Mouse (Mus musculus) adipocyte (in vitro differentiated cells): ENCODE measurements around the gene Fkbp9.
A peak's percentile ranks its signal among the peaks of the same experiment; 100 is the strongest.

ENCODE experiments used
- DNase-seq: peaks from one replicate; pipeline ENCODE4 v3.0.0-alpha.2; 2016; ENCODE audit warnings: low spot score

The Fkbp9 gene

GRCm38 (mm10) chr6:56905486-56905885 is 73.6 kb downstream of the Fkbp9 start:
- DNase-seq = no peak

DNA sequence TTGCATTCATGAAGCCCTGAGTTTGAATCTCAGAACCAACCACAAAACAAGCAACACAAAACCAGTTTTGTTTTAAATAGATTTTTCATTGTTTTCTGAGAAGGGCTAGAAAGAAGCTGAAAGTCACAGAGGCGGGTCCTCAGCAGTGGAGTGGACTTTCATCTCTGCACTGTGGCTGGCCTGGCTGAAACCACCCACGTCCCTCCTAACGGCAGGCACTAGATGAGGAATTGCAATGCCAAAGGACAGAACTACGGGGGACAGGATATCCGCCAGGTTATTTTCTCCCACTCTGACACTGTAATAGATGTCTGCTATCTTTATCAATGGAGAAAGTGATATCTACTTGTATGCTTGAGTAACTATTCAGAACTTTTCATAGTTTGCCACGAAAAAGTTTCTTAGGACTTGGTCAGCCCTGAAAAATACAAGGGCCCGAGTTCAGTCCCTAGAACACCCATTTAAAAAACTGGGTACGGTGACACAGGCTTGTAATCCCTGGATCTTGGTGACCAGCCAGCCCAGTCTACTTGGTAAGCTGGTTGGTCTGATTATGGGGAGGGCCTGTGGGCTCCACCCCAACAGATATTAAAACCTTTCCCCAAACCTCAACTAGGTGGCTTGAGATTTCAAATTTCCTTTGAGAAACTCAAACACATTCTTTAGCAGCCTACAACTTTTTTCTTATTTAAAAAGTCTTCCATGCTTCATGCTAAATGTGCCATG is 74.4 kb downstream of the Fkbp9 start:
- DNase-seq = no peak

DNA sequence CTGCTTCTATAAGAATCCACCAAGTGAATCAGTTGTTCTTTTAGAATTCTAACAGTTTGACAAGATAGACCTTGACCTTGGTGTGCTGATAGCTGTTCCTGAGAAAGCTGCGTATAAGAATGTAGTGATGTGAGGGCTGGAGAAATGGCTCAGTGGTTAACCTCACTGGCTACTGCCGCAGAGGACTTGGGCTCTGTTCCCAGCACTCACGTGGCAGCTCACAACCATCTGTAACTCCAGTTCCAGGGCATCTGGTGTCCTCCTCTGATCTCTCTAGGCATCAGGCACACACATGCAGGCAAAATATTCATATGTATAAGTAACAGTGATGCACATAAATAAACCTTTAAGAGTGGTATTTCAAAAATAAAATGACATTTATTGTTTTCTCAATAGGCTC is 76.1 kb downstream of the Fkbp9 start:
- no peak for DNase-seq

DNA sequence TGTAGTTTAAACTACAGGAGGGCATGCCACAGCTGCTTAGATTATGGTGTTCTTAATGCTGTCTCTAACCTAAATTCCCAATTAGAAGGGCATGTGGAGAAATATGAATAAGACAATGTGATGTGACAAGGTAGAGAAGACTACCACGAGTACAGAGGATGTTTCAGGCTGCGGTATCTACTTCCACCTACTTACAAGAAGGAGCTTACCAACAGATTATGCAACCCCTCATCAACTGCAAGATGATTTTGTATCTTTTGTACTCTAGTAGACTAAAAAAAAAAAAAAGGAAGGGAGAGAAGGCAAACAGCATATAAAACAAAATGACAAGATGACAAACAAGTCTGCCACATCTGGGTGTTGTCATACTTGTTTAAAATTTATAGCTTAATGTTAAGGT is 76.5 kb downstream of the Fkbp9 start:
- DNase-seq = no peak

GRCm38 (mm10) chr6:56908912-56909311 is 77.1 kb downstream of the Fkbp9 start:
- DNase-seq = peak; percentile 83

DNA sequence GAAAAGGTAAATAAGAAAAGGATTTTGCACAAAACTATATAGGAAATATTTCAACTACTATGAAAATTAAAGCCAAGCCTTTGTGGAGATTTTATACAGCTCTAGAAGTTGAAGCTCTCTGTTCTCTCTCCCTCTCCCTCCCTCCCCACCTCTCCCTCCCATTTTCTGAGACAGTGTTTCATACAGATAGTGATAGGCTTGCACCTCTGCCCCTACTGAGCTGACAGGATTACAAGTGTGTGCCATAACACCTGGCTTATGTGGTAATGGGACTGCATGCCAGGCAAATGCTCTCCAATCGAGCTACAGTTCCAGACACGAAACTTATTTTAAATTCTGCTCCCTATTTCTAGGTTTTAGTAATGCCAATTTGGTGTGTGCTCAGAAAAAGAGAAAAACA is 79.1 kb downstream of the Fkbp9 start:
- no peak for DNase-seq

DNA sequence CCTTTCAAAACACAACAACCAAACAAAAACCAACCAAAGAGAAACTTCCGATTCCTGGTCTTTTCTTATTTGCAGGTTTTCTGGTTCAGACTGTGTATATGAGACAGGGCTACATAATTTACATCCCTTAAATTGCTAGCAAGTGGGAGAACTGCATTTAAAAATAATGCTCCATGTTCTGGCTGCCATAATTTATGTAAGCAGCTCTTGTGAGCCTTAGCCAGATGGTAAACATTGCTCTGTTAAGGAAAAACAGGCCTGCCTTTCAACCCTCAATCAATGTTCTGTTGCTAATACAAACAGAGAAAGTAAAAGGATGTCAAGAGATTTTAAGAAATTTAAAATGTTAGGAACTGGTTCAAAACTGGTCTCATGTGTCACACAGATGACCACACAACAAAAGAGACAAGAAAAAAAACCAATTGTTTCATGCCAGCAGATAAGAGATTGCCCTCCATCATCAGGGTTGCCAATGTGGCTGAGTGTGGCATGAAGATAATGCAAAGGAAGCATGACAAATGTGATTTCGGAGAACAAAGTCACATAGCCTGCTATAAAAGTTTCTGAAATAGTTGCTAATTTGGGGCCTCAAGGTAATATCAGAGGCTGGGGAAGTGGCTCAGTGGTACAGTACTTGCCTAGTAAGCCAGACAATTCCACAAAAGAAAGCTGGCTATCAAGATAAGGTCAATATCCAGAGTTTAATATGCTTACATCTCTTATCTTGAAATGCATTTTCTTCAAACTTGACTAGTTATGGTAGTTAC is 81.4 kb downstream of the Fkbp9 start:
- DNase-seq = no peak

DNA sequence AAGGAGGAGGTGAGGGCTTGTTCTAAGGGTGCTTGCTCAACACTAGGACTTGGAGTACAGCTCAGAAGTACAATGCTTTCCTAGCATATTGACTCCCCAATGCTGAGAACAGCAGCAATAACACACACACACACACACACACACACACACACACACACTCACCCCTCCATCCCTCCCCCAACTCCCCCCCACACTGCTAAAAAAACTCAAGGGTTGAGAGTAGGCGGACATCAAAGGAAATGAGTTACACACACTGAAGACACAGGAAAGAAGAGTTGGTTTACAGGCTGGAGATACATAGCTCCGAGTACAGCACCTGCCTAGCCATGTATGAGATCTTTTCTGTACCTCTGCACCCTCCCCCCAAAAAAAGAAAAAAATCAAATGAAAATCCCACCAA is 84.4 kb downstream of the Fkbp9 start:
- DNase-seq = no peak

- DNase-seq = no peak
Measured at GRCm38 (mm10) chr6:56917578-56918368, 85.9 kb downstream of the Fkbp9 start.

DNA sequence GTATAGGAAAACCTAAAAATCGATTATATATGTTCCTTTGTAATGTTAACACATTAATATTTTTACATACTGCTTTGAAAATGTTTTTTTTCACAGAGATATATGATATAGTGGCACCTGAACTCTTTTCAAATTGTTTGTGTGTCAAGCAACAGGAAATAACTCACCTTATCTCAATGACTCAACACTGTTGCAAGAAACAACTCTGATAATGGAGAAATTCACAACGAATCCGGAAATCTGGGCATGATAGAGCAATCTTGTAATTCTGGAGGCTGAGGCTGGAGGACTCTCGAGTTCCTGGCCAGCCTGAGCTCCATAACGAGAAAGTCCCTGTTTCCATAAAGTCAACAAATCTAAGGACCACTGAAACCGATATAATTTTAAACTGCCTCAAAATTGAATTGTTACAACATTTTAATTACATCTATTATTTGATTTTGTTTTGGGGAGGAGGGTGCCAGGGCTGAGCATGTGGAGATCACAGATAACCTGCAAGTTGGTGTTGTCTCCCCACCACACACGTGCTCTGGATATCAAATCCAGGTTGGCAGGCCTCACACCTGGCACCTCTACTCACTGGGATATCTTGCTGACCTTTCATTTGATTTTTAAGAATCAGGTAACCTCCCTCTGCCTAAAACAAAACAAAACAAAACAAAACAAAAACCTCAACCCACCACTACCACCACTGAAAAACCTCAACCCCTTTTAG is 87.6 kb downstream of the Fkbp9 start:
- DNase-seq = no peak

DNA sequence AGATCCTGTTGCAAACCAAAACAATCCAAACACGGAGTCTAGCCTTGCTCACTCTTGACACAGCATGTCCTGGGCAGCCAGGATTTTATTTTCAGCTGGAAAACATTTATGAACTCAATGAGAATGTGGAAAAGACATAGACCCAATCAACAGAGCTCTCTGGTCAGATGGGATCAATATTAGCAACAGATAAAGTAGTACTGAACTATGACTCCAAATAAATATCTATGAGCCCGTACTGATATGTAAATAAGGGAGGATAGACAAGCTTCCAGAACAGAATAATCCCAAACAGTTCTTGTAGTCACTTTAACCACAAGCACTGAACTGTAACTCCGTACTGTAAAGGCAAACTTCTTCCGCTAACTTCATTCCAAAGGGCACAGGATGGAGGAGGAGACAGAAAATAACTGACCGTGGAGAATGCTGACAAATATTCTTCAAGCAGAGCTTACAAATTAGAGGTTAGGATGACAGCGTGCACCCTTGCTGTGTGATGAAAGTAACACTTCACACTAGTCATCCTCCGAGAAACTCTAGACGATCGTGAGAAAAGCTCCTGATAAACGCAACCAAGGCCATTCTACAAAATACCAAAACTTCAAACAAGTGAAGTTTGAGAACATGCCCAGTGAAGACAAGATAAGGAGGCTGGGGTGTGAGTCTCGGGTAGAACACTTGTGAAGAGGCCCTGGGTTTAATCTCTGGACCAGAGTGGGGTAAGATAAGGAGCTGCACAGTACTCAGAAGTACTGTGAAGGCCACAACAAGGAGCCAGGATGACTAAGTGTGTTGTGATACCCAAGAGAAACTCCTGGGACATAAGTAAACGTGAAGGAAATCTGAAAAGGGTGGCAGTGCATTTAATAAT is 88.6 kb downstream of the Fkbp9 start:
- no peak for DNase-seq

DNA sequence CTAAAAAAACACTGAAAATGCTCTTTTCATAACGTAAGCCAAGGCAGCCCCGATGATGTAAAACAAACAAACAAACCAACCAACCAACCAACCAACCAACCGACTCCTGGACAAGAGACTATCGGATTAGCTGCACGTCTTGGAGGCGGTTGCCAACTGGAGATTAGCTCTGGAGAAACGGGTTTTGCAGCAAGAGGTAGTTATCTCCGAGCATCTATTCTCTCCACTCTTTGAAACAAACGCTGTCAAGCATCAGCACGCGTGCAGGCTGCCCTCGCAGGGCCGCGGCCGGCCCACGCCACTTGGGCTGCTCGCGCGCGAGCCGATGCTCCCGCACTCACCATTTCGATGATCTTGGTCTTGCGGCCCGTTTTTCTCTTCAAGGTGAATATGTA is 91.5 kb downstream of the Fkbp9 start:
- DNase-seq = peak; percentile 71

- peak; percentile 99 for DNase-seq
Measured at GRCm38 (mm10) chr6:56923726-56924707, 92.2 kb downstream of the Fkbp9 start, which contains the start of the genes Nt5c3 and Vmn1r4. Gene Nt5c3, minus strand, starts transcription at chr6:56923932. Gene Vmn1r4, plus strand, starts transcription at chr6:56924015.
